Mouse (Mus musculus): ENCODE results near the gene Camk2b.

GRCm38 (mm10) chr11:5979088-5979487 lies 87.1 kb downstream of the Camk2b start:
- TF ChIP-seq CTCF (IDR thresholded peaks at IDR 0.05; ENCODE audit: low read depth) (0 out of 2 replicates have a peak, but pooled peaks have one; percentile 17), EP300 (IDR thresholded peaks at IDR 0.05; ENCODE audit: low read depth) (no peak)
